Mouse (Mus musculus) midbrain, embryonic 14.5 days (tissue): ENCODE results near the gene Car10. TPM values are rescaled to one million over a fixed set of nuclear protein-coding genes. Genes with fewer than 3 reads are reported as not detected.

Source experiments
- ATAC-seq: fragments of 200-750 bp; cut with Nextera tagmentation; 2 replicates; pipeline ENCODE4 v1.8.0; 2017; ENCODE audit warnings: moderate number of reproducible peaks, moderate library complexity; ENCODE audit not compliant: low FRiP score, low TSS enrichment
- DNase-seq: peaks from one replicate; pipeline ENCODE4 v3.0.0-alpha.2; 2015
- H3K27ac ChIP-seq: fragments of 300-500 bp; sonication (generic); replicated peaks from 2 replicates; pipeline ENCODE4 v1.5.1; 2014; ENCODE audit warnings: mild to moderate bottlenecking, low read depth, low read length, moderate library complexity
- H3K27me3 ChIP-seq: fragments of 300-500 bp; sonication (generic); 2 replicates; pipeline ENCODE4 v1.6.1; 2014; ENCODE audit warnings: low read length, control low read depth, mixed read lengths; ENCODE audit not compliant: control insufficient read depth, insufficient read depth
- H3K36me3 ChIP-seq: fragments of 300-500 bp; sonication (generic); 2 replicates; pipeline ENCODE4 v1.6.1; 2014; ENCODE audit warnings: low read length, control low read depth; ENCODE audit not compliant: control insufficient read depth, insufficient read depth
- H3K4me1 ChIP-seq: fragments of 300-500 bp; sonication (generic); 2 replicates; pipeline ENCODE4 v1.6.1; 2014; ENCODE audit warnings: mild to moderate bottlenecking, antibody characterized with exemption, low read length, control low read depth; ENCODE audit not compliant: control insufficient read depth, insufficient read depth
- H3K4me2 ChIP-seq: fragments of 300-500 bp; sonication (generic); 2 replicates; pipeline ENCODE4 v1.6.1; 2014; ENCODE audit warnings: mild to moderate bottlenecking, low read length, moderate library complexity
- H3K4me3 ChIP-seq: fragments of 300-500 bp; sonication (generic); replicated peaks from 2 replicates; pipeline ENCODE4 v1.5.1; 2014; ENCODE audit warnings: low read depth, low read length
- H3K9ac ChIP-seq: fragments of 300-500 bp; sonication (generic); replicated peaks from 2 replicates; pipeline ENCODE4 v1.6.1; 2014; ENCODE audit warnings: mild to moderate bottlenecking, low read length, moderate library complexity
- H3K9me3 ChIP-seq: fragments of 300-500 bp; sonication (generic); 2 replicates; pipeline ENCODE4 v1.6.1; 2016; ENCODE audit warnings: low read length, control low read depth, mixed read lengths; ENCODE audit not compliant: control insufficient read depth
- WGBS: fragments of 180-500 bp; shearing (Covaris S2); extraction: QIAGEN DNeasy Blood & Tissue Kit; methylation state at CpG from one replicate; pipeline ENCODE4 v1.1.7; 2014; 5-methylcytosine and 5-hydroxymethylcytosine counted together
- polyA plus RNA-seq: library from polyadenylated mRNA; unstranded; fragments of >200 nt; fragmentation: Nextera tagmentation; extraction: Ambion mirVana; gene quantifications from 2 replicates; pipeline ENCODE4 v1.2.1, GENCODE M21; 2014

Gene Car10
- polyA plus RNA-seq, result 28.7 and 31.3 TPM in 2 replicates

DNA sequence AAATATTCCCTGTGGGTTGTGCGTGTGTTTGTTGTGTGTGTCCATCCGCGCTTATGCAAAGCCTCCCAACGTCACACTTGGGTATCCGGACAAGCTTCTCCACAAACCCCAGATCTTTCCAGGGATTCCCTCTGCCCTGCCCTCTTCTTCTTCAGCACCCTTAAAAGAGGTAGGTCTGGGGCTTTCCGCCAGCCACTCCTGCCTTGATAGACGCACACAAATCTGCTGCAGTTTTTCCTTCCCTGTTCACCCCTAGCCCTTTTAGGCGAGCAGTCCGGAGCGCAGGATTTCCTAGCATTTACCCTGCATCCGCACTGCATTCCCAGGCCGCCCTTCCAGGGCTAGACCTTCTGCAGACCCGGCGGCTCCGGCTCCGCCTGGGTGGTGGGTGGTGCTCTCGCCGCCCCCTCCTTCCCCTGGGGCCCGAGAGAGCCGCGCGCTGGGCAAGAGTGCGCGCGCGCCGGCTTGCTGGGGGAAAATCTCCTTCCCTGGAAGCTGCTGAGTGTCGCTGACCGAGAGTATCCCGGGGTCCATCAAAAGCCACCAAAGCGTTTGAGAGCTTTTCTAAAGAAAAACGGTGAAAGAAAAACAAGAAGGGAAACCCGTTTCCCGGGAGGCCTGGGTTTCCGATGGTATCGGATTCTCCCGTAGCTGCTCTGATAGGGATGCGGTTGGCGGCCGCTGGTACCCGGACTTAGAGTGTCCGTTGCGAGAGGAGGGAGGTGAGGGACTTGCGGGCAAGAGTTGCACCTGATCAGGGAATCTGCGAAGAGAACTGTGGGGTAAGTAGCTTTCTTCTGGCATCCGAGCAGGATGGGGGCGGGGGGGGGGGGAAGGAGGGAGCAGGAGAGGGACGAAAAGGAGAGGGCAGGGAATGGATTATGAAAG lies at the start of gene Car10:
Gene Car10 (plus strand): TSS at position 88 of the 888 bp plus-strand sequence.
- Histone ChIP-seq H3K4me1 (0 out of 2 replicates have a peak, but pooled peaks cover 5% of the 10 kb centered on the region), H3K4me3 (peak within 1 kb of the TSS; percentile 64), H3K9me3 (no peaks in the 10 kb centered on the region), H3K27ac (peak within 1 kb of the TSS; percentile 72), H3K9ac (peak within 1 kb of the TSS; percentile 62), H3K36me3 (no peaks in the 10 kb centered on the region), H3K27me3 (peaks cover 19% of the 10 kb centered on the region), H3K4me2 (peak within 1 kb of the TSS; percentile 98)
- ATAC-seq (peak; percentile 62; the same call in 1 of the 2 replicates), DNase-seq (peak; percentile 74)
- WGBS, result under 1% methylated on average over 47 of the region's 48 CpGs

DNA sequence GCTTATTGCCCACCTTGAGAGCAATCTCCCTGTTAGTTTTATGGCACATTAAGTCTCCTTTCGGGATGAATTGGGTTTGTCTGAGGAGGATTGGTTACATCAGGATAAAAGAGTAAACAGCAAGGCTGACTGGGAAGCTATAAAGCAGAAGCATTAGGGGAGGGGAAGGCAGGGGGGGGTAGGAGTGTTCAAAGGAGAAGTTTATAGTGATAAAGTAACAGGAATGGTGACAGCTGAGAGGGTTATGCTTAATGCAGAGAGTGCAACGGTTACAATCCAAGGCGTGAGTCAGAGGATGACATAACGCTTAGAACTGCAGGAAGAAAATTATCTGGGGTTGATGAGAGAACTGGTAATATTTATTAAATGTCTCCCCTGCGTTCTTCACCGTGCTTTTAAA lies 32.8 kb upstream of the Car10 start:
- Histone ChIP-seq H3K9ac (no peak overlapping the region), H3K36me3 (no peaks in the 10 kb centered on the region), H3K27ac (no peak overlapping the region), H3K9me3 (no peaks in the 10 kb centered on the region), H3K4me3 (no peak overlapping the region), H3K4me2 (no peak overlapping the region), H3K27me3 (no peaks in the 10 kb centered on the region), H3K4me1 (no peaks in the 10 kb centered on the region)
- ATAC-seq (no peak), DNase-seq (no peak)
- 88% methylated on average over 6 of the region's 6 CpGs for WGBS

DNA sequence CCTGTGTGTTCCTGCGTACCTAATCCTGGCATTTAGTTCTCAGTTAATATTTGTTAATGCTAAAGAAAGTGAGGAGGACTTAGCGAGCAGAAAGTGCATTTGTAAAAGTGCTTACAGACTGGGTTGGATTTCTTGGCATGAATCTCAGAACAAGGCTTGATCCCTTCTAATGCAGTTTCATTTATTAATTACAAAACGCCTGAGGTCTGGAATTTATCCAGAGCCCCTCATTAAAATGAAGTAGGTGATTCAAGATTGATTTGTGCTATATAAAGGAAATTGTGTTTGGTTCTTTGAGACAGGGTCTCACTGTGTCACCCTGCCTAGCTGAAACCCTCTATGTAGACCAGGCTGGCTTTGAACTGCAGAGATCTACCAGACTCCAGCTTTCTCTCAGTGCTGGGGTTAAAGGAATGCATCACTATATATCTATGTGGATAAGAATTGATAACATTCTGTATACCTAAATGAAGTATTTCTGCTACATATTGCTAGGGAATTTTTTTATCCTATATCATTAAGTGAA lies 32.1 kb upstream of the Car10 start:
- H3K9ac ChIP-seq, result no peak overlapping the region
- H3K4me2 ChIP-seq, result no peak overlapping the region
- DNase-seq (no peak), ATAC-seq (no peak)
- H3K4me3 ChIP-seq, result no peak overlapping the region
- no peaks in the 10 kb centered on the region for H3K27me3 ChIP-seq
- no peaks in the 10 kb centered on the region for H3K4me1 ChIP-seq
- no peak overlapping the region for H3K27ac ChIP-seq
- 80% methylated on average over 3 of the region's 3 CpGs for WGBS
- H3K9me3 ChIP-seq, result no peaks in the 10 kb centered on the region
- H3K36me3 ChIP-seq, result no peaks in the 10 kb centered on the region

DNA sequence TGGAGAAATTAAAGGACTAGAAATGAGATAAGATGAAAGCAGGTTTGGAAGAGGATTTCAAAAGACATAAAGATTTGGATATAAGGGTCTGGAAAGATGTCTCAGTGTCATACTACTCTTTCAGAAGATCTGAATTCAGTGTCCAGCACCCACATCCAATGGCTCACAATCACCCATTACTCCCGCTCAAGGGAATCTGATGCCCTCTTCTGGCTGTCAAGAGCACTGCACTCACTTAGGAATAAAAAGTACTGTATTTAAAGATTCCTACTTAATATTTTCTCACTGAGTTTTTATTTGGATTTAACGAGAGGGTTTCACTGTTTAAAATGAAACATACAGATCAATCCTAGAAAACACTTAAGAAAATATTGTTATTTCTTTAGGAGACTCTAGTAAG lies 2.2 kb upstream of the Car10 start:
- H3K27me3 ChIP-seq, result peaks cover 9% of the 10 kb centered on the region; the same call in 1 of the 2 replicates
- H3K4me3 ChIP-seq, result no peak overlapping the region
- 0 out of 2 replicates have a peak, but pooled peaks cover 5% of the 10 kb centered on the region for H3K4me1 ChIP-seq
- H3K36me3 ChIP-seq, result no peaks in the 10 kb centered on the region
- H3K9me3 ChIP-seq, result no peaks in the 10 kb centered on the region
- no peak overlapping the region for H3K9ac ChIP-seq
- DNase-seq, result peak; percentile 18
- 24% methylated on average over 2 of the region's 2 CpGs for WGBS
- no peak overlapping the region for H3K4me2 ChIP-seq
- ATAC-seq, result no peak
- H3K27ac ChIP-seq, result no peak overlapping the region

DNA sequence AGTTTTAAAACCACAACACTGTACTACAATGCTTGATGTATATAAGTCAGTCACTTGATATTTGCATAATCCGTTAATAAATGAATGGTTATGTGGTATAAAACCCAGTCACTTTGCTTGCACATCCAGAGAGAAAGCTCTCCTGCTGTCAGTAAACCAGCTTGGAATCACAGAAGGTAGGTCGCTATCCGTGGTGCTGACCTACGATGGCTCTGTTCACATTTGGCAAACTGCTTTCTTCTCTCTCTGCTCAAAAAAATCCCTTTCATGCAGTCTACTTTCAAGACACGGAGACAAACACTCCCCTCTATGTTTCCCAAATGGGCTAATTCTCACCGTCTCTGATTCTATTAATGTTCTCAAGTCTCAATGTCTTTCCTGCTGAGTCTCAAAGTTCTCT lies 827 bp upstream of the Car10 start:
- Histone ChIP-seq H3K27me3 (peaks cover 19% of the 10 kb centered on the region), H3K4me3 (peak overlapping the region; percentile 64), H3K27ac (peak overlapping the region; percentile 72; the same call in 1 of the 2 replicates), H3K9me3 (no peaks in the 10 kb centered on the region), H3K36me3 (no peaks in the 10 kb centered on the region), H3K4me1 (0 out of 2 replicates have a peak, but pooled peaks cover 5% of the 10 kb centered on the region), H3K4me2 (peak overlapping the region; percentile 98), H3K9ac (peak overlapping the region; percentile 40)
- under 1% methylated on average over 6 of the region's 6 CpGs for WGBS
- DNase-seq, result peak; percentile 75
- ATAC-seq, result no peak

DNA sequence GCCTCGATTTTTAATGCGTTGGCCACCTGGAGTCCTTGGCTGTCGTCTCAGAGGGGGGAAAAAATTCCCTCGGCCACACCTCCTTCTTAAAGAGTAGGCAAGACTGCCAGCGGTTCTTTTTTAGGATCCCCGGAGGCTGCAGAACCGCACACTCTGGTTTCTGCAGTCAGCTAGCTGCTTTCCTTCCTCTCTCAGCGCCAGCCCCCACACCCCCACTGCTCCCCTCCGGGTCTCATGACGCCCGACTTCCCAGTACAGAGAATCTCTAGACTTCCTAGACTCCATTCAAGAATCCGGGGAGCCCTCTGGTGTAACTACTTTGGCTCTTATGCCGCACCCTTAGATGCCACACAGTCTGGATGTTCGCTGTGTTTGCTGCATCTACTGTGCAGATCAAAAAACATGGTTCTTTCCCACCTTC lies 387 bp upstream of the Car10 start:
- 0 out of 2 replicates have a peak, but pooled peaks cover 5% of the 10 kb centered on the region for H3K4me1 ChIP-seq
- peak overlapping the region; percentile 98 for H3K4me2 ChIP-seq
- peak overlapping the region; percentile 62 for H3K9ac ChIP-seq
- no peak for ATAC-seq
- H3K36me3 ChIP-seq, result no peaks in the 10 kb centered on the region
- DNase-seq, result peak; percentile 61
- H3K27ac ChIP-seq, result peak overlapping the region; percentile 72; the same call in 1 of the 2 replicates
- peak overlapping the region; percentile 64 for H3K4me3 ChIP-seq
- WGBS, result 4% methylated on average over 14 of the region's 14 CpGs
- H3K27me3 ChIP-seq, result peaks cover 19% of the 10 kb centered on the region
- no peaks in the 10 kb centered on the region for H3K9me3 ChIP-seq

DNA sequence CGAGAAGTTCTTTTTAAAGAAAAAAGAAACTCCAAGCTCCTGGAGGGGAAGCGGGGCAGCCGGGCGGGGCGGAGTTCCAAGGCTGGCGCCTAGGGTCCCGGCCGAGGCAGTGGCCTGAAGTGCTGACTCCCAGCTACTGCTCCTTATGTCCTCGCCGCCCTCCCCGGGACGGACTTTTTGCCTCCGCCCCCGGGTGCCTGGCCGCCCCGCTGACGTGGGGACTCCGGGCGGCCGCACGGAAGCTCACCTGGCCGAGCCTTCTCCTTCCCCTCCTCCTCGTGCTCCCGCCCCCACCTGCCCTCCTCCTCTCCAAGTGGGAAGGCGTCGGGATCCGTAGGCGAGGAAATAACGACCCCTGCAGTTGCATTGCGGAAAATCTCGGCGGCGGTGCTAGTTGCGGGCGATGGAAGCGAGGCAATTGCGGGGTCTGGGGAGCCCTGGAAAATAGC lies 1.1 kb downstream of the Car10 start:
- DNase-seq (peak; percentile 87), ATAC-seq (peak; percentile 28; the same call in 1 of the 2 replicates)
- H3K4me3 ChIP-seq, result peak overlapping the region; percentile 64
- H3K4me2 ChIP-seq, result peak overlapping the region; percentile 98
- WGBS, result under 1% methylated on average over 36 of the region's 37 CpGs
- H3K9ac ChIP-seq, result peak overlapping the region; percentile 62
- 0 out of 2 replicates have a peak, but pooled peaks cover 5% of the 10 kb centered on the region for H3K4me1 ChIP-seq
- H3K9me3 ChIP-seq, result no peaks in the 10 kb centered on the region
- H3K27ac ChIP-seq, result peak overlapping the region; percentile 72
- no peaks in the 10 kb centered on the region for H3K36me3 ChIP-seq
- peaks cover 19% of the 10 kb centered on the region for H3K27me3 ChIP-seq

DNA sequence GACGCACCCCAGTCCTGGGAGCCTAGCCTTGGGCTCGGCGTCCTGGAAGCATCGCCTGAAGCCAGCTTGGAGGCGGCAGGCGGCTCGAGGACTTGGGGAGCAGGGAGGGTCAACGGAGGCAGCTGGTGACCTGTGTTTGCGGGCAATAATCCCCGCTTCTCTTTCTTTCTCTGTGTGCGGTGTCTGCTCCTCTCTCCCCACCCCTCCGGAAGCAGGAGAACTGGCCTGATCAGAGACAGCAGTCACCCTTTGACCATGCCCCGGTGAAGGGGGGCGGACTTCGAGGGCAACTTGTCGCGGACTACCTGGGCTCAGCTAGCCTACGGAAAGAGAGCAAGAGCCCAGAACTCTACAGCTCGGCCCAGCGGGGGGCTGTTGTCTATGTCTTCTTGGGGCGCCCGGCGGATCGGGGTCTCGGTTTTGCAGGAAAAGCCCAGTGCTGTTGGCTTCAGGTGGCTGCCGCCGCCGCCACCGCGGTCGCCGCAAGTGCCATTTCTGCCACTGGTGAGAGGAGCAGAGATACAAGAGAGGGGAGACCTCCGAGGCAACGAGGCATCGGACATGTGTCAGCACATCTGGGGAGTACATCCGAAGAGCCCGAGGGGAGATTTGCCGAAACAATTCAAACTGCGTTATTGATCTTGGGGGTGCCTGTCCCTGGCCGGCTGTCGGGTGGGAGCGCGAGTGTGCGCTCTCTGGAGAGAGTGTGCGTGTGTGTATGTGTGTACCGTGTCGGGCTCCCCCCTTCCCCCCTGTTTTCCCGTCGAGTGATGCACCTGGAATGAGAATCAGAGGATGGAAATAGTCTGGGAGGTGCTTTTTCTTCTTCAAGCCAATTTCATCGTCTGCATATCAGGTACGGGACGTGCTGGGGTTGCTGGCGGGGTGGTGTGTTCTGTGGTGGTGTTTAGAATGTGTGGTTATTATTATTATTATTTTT lies 1.9 kb downstream of the Car10 start:
- no peaks in the 10 kb centered on the region for H3K36me3 ChIP-seq
- ATAC-seq (peak; percentile 31; the same call in 1 of the 2 replicates), DNase-seq (peak; percentile 60)
- no peaks in the 10 kb centered on the region for H3K9me3 ChIP-seq
- 0 out of 2 replicates have a peak, but pooled peaks cover 5% of the 10 kb centered on the region for H3K4me1 ChIP-seq
- H3K27ac ChIP-seq, result peak overlapping the region; percentile 63
- H3K9ac ChIP-seq, result peak overlapping the region; percentile 62
- H3K4me2 ChIP-seq, result peak overlapping the region; percentile 98
- H3K4me3 ChIP-seq, result peak overlapping the region; percentile 64
- H3K27me3 ChIP-seq, result peaks cover 19% of the 10 kb centered on the region
- WGBS, result 2% methylated on average over 53 of the region's 53 CpGs
